Mouse (Mus musculus): ENCODE results near the gene Ptges3.

- TF ChIP-seq CTCF (IDR thresholded peaks at IDR 0.05; ENCODE audit: insufficient read depth, low read depth, low read length) (no peak), POLR2A (IDR thresholded peaks at IDR 0.05; ENCODE audit: insufficient read depth, low read depth, low read length) (no peak)
Observed at GRCm38 (mm10) chr10:128037921-128038320, 20.8 kb upstream of the Ptges3 start.
